In the genomic region with DNA sequence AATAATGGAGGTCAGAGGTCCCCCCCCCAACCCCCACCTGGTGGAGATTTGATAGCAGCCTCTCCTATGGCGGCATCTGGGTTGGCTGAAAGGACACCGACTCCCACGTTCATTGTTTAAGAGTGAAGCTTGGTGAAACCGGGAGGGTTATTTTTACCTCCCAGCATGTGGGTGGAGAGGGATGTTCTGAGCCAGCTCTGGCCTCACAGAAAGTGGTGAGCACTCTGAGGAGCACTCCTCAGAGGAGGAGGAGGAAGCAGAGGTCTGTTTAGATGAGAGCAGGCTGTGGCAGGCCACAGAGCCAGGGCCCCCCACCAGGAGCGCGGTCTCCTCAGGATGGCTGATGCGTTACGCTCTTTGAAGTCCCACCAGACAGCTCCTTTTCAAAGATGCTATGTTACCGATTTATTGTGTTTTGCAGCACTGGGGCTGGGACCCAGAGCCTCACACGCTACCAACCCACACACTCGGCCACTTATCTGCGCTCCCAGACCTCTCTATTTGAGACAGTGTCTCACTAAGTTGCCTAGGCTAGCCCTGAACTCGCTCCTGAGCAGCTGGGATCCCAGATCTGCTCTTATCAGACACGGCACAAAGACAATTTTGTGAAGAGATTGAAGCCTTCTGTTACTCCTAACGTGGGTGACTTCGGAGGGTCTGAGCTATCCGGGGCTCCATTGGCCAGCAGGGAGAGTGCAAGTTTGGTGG, we compare ENCODE assay signal across 14 mouse cellular contexts. TPM values are rescaled to one million over a fixed set of nuclear protein-coding genes. Genes with fewer than 3 reads are reported as not detected.
DNase-seq lines count a peak whose midpoint lies in the region; ATAC-seq and TF ChIP-seq lines count a peak whose summit lies in the region.
"Had no signal": no experiment of that assay in that cellular context is flagged by ENCODE, and none has a peak within 500 bp of the region (broad histone marks: within the 10 kb centered on the region; RNA-seq: fewer than 3 reads in every experiment).

No protein-coding gene starts in this region.

- intact Hi-C loops in heart, adult 2 months (cut with DNase I): no loop called here

- no peak for ATAC-seq in heart, embryonic 16.5 days (replicated peaks; ENCODE audit: extremely low read depth, insufficient read depth, low FRiP score)
- ATAC-seq: forebrain, embryonic 16.5 days; intestine, postnatal 0 days had no signal

- H3K4me1 ChIP-seq in heart, embryonic 16.5 days (ENCODE audit: control insufficient read depth, insufficient read depth, low read length): peaks cover 26% of the 10 kb centered on the region
- H3K4me1 ChIP-seq in heart, adult 2 months (ENCODE audit: control insufficient read depth, insufficient read depth, low read length): no peaks in the 10 kb centered on the region

- H3K27me3 ChIP-seq in heart, embryonic 16.5 days (ENCODE audit: control insufficient read depth, insufficient read depth, low read length): no peaks in the 10 kb centered on the region
- no peaks in the 10 kb centered on the region for H3K27me3 ChIP-seq in heart, adult 2 months (ENCODE audit: control insufficient read depth, insufficient read depth, low read length)
- H3K27me3 ChIP-seq: midbrain, embryonic 12.5 days had no signal

- no peaks in the 10 kb centered on the region for H3K36me3 ChIP-seq in heart, embryonic 16.5 days (ENCODE audit: control insufficient read depth, insufficient read depth)
- no peaks in the 10 kb centered on the region for H3K36me3 ChIP-seq in heart, adult 2 months (ENCODE audit: control insufficient read depth, insufficient read depth, low read length)
- H3K36me3 ChIP-seq: midbrain, embryonic 12.5 days had no signal

- no peaks in the 10 kb centered on the region for H3K79me2 ChIP-seq in heart, adult 2 months (replicated peaks; ENCODE audit: control insufficient read depth, insufficient read depth, low read length)

- H3K9me3 ChIP-seq in heart, embryonic 16.5 days (replicated peaks; ENCODE audit: control insufficient read depth, low read length): no peaks in the 10 kb centered on the region
- H3K9me3 ChIP-seq: midbrain, embryonic 12.5 days had no signal

- H3K27ac ChIP-seq in heart, embryonic 16.5 days (ENCODE audit: low read length): peak overlapping the region; percentile 4; the same call in 1 of the 2 replicates
- no peak overlapping the region for H3K27ac ChIP-seq in heart, adult 2 months
- H3K27ac ChIP-seq: midbrain, embryonic 12.5 days had no signal

- no peak for TF ChIP-seq EP300 in heart, adult 2 months (IDR thresholded peaks at IDR 0.05; ENCODE audit: insufficient read depth, low read depth, low read length)

- no peak overlapping the region for H3K4me3 ChIP-seq in heart, embryonic 16.5 days (ENCODE audit: low read length)
- H3K4me3 ChIP-seq in heart, adult 2 months: no peak overlapping the region
- H3K4me3 ChIP-seq: midbrain, embryonic 12.5 days had no signal

- WGBS in heart, embryonic 16.5 days: 56% methylated on average over 17 of the region's 17 CpGs
- 67% methylated on average over 17 of the region's 17 CpGs for WGBS in heart, adult 2 months

- no peak overlapping the region for H3K4me2 ChIP-seq in heart, embryonic 16.5 days (ENCODE audit: low read depth, low read length)
- H3K4me2 ChIP-seq: midbrain, embryonic 12.5 days had no signal

- TF ChIP-seq POLR2A in heart, adult 2 months (IDR thresholded peaks at IDR 0.05; ENCODE audit: insufficient read depth, low read depth, low read length): no peak

- 0 out of 2 replicates have a peak overlapping the region, but pooled peaks have one; percentile 39 for H3K9ac ChIP-seq in heart, embryonic 16.5 days (ENCODE audit: low read length)
- H3K9ac ChIP-seq in heart, adult 2 months (ENCODE audit: low read depth, low read length): no peak overlapping the region
- H3K9ac ChIP-seq: midbrain, embryonic 12.5 days had no signal

- DNase-seq in heart, adult 2 months: no peak
- peak; percentile 66 to 74 for DNase-seq in right cerebral cortex, adult 2 months (ENCODE audit: low spot score in 2 of 2)
- DNase-seq in right cerebral cortex, postnatal 14 days: no peak
- peak; percentile 60 to 66 for DNase-seq in left cerebral cortex, adult 18-20 months (ENCODE audit: low spot score in 2 of 2)
- peak; percentile 44 to 57 for DNase-seq in right cerebral cortex, postnatal 10 days (ENCODE audit: low spot score in 2 of 2)
- no peak for DNase-seq in retina, embryonic 14.5 days (ENCODE audit: low spot score)
- DNase-seq in ovary, adult 18-20 months (ENCODE audit: low spot score): no peak
- DNase-seq: heart, postnatal 10 days had no signal

- no peak for TF ChIP-seq CTCF in heart, adult 2 months (IDR thresholded peaks at IDR 0.05)

RNA-seq across cellular contexts. Expression of a gene that starts 3.6 kb away (rescaled TPM):
- polyA plus RNA-seq in heart, embryonic 16.5 days (2015; fragmentation: Nextera tagmentation; extraction: Ambion mirVana): 37.5 and 61.2 TPM in 2 replicates
- total RNA-seq in heart, adult 2 months (2021): 10 to 100 TPM; 15.5 to 22.8 TPM
- 44.1 and 59.4 TPM in 2 replicates for polyA plus RNA-seq in heart, adult 2 months (2012; rRNA removed)
- total RNA-seq in left cerebral cortex, adult 18-20 months (2021): 10 to 100 TPM; 34.2 to 35.2 TPM

RNA-seq across cellular contexts. Expression of a gene that starts 34.9 kb away (rescaled TPM):
- 0.47 and 1.2 TPM in 2 replicates for polyA plus RNA-seq in heart, embryonic 16.5 days (2015; fragmentation: Nextera tagmentation; extraction: Ambion mirVana)
- not detected for total RNA-seq in heart, adult 2 months (2021)
- 0.10 TPM in 1 of 2 replicates, not detected in the other for polyA plus RNA-seq in heart, adult 2 months (2012; rRNA removed)
- total RNA-seq in left cerebral cortex, adult 18-20 months (2021): under 1 TPM; 0.54 to 0.88 TPM
- total RNA-seq: heart, postnatal 10 days; liver, adult 2 months had no signal
- polyA plus RNA-seq: C2C12; forebrain, embryonic 16.5 days; intestine, postnatal 0 days; liver, adult 2 months had no signal

Comparison
In these comparisons a context has a peak if more than half of its experiments do, and no peak if none do; other contexts are left out.
1. DNase-seq: peak in right cerebral cortex, adult 2 months (2 of 2), left cerebral cortex, adult 18-20 months (2 of 2) and right cerebral cortex, postnatal 10 days (2 of 2); none in heart, adult 2 months (0 of 2), right cerebral cortex, postnatal 14 days (single experiment), retina, embryonic 14.5 days (single experiment) and ovary, adult 18-20 months (single experiment).